Mouse (Mus musculus) adrenal gland, postnatal 36 days (tissue): Measurements from ENCODE around the gene Pctp. TPM values are rescaled to one million over a fixed set of nuclear protein-coding genes. Genes with fewer than 3 reads are reported as not detected.
A peak's percentile ranks its signal among the peaks of the same experiment; 100 is the strongest.

Experiments
- DNase-seq, 2 experiments: peaks; one replicate each; pipeline ENCODE4 v3.0.0; 2021; ENCODE audit warnings: mixed read lengths in 1 of 2
- total RNA-seq, 2 experiments: library from RNA; stranded (reverse); gene quantifications; 2 replicates each; pipeline ENCODE4 v1.2.3; 2021

The Pctp gene
- total RNA-seq, 2 experiments from 2014 or later = 5.0 to 9.0 TPM

DNA sequence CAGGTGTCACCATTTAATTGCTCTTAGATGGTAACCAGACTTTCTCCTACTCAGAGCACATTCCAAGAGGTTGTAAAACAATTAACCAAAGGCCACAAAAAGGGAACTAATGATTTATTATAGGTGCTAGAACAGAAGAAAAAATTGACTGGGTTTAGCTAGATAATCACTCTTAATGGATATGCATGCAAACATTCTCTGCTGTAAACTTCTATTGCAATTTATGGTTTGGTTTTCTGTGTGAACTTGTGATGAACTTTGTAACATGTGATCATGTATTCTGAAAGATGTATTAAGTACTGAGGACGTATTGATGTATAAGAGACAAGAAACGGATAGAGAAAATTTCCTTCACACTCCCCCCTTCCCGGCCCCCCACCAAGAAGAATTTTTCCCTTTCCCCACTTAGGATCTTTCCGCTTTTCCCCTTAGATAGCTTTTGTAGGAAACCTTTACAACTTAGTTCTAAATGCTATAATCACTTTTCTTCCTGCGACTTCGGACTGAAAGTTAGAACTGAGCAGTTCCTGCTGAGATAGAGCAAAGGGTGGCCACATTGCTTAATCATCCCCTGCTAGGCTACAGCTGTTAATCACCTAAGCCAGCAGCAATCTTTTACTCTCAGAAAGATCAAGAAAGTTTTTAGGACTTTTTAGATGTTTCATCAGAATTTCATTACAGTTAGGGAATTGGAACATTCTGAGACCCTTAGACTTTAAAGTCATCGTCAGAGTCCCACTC, 5.3 kb upstream of the Pctp start:
- no peak for DNase-seq

DNA sequence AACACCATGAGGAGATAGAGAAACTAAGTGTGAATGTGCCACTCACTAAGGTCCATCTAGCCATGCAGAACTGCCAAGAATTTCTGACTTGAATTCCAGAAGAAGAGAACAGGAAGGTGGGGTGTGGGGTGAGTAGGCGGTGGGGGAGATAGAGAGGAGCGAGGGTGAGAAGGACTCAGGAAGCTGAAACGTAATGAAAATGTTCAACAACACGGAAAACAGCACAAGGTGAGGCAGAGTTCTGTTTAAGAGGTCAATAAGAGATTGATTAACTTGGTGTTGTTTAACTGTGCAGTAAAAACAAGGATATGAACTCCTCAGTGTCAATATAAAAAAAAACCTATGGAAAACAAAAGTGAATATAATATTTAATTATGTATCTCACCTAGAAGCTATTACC, 3.4 kb upstream of the Pctp start:
- no peak for DNase-seq

DNA sequence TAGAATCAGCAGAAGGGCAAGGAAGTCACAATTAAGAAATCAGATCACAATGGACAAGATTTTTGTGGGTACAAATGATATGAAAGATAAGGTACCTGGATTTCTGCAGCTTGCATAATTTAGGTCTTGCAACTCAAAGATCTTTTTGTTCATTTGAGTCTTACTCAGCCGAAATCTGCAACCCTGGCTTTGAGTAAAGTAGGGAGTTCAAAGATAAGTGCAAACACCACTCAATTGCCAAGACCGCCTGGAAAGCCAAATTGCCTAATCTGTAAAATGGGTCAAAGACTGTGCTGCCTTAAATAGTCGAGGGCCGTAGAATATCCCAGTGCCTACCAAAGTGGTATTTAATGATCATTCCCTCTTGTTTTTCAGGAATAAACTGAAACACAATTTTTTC, 692 bp upstream of the Pctp start:
- no peak for DNase-seq

DNA sequence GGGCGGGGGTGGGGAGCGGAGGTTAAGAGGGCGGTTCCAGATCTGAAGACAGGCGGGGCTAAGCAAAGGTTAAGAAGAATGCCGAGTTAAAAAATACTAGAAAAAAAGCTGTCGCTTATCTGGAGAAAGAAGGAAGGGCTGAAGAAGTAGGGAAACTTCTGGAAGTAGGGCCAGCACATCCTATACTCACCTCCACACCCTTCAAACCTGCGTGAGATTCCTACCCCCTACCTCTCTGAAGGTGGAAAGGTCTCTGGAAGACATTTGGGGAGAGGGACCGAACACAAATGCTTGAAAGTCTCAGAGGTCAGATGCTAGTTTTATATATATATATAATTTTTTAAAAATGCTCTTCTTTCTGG, 274 bp upstream of the Pctp start:
- no peak for DNase-seq

DNA sequence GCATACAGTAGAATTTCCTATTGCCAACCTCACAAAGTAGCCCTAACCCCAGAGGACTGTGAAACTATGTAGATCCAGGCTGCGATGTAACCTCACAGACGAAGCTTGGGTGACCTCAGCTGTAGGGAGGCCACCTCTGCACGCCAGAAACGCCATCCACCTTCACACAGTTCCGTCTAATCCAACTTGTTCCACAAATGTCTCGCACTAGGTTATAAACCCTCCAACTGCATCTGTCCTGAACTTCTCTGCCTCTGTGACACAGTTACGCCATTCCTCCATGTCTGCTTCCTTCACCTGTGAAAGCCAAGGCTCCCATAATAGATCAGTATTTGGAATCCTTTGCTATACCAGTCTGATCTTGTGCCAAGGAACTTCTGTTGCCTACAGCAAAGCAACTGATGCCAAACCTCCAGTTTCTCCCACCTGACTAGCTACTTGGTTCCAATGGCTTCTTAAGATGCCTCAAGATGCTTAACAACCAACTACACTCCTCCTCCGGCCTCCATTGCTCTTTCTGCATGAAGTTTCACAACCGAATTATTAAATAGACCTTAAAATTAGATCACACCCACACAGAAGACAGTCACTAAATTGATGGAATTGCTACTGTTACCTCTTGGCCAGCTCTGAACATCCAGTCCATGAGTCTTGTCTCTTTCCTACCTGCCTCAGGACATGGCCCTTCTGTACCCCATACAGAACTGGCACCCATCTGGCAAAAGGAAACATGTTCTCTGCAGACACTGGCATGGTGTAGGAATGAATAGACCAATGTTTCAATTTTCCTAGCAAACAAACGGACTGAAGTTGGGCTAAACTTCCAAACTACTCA, 1.1 kb downstream of the Pctp start:
- no peak for DNase-seq

DNA sequence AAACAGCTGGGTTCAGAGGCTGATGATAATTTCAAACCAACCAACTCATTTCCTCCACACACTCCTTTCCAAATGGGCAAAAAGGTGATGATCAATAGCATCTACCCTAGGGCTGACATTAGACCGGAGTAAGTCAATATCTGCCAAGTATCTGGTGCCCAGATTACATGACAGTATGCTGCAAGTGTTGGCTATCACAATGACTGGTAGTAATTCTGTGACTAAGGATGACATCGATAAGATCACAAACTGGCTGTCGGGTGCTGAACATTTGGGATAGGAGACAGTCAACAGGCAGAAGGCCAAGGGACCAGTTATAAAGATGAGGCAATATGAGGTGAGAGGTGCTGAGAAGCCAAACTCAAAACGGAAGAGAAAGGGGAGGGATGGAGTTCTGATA, 2.0 kb downstream of the Pctp start:
- DNase-seq = no peak

DNA sequence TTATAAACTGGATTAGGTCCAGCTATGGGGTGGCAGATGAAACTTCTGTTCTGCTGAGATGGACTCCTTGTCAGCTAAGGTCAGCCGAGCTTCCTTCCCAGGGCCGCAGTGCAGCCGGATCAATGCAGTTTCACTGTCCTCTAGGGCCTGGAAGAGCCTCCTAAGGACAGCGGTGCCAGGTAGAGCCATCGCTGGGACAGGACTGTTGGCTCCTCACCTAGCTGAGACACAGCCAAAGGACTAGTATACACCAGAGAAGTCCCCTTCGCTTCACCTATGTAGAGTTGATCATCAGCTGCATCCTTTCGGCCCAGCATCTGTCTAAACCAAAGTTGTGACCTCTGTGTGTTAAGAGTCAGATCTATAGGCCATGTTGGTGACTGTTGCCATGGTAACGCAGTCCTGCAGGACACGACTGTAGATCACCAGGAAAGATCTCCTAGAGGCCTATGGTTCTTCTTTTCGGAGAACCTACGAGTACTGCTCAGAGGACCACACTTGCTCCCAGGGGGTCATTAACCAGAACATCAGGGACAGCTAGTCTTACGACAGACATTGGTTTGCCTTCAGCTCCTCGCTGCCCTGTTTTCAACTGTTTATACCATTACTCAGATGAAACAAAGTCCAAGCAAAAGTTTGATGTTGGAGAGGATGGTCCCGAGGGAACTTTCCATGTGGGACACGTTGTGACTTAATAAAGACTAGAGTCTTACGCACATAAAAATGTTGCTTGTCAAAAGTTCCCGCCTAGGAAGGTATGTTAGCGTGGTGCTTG, 3.5 kb downstream of the Pctp start:
- DNase-seq = no peak

DNA sequence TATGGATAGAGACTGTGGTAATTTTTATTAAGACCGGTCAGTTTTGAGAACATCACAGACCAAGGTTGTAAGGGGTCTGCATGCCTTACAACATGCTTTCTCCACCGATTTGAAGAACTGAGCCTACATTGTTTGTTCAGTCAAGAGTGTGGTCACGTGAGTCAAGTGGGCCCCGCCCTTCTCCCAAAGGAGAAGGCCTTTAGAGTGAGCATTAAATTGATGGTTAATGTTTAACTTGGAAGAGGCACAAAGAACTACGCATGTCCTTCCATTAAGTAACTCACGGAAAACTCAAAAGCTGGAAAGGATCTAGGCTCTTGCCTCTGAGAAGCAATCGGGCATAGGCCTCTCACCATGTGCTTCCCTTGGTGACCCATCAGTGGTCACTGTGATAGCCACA, 5.8 kb downstream of the Pctp start:
- no peak for DNase-seq

DNA sequence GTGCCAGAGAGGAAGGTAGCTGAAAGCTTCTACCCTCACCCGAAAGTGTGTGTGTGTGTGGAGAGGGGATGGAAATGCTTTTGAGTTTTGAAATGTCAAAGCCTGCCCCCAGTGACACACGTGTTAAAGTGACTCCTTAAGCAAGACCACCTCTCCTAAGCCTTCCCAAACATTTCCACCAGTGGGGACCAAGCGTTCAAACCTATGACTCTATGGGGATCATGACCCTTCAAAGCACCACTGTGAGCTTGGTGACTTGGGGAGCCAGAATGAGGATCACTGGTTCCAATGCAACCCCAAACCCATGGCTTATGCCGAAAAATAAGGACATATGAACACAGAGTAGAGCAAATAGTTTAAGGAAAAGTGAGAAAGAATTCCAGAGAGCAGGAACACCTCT, 6.3 kb downstream of the Pctp start:
- DNase-seq = no peak

DNA sequence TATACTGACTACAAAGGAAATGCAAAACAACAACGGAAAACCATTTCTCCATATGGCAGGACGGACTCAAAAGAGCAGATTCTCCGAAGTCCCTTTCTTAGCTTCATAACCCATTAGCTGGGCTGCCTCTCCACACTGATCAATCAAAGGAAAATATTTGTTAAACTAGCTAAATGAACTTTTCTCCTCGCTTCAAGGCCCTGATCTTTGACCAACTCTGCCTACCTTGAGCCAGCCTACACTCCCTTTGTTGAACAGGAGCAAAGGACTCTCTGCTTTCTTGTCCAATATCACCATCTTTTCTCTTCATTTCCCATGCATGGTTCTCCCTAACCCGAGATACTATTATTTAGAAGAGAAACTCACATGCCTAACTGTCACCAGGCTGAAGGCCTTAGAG, 7.1 kb downstream of the Pctp start:
- no peak for DNase-seq

DNA sequence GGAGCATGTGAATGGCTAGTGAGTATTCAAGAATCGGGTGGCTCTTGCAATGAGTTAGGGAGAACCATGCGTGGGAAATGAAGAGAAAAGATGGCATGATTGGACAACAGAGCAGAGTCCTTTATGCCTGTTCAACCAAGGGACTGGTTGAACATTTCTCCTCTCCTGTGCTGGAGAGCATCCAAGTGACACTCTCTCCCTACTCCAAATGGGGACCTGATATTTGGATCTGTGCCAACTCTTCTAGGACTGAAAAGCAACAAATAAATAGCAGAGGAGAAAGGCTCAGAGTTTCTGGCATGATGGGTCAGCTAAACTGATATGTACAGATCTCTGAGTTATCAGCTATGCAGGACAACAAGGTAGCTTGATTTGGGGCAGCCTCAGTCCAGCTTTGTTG, 8.0 kb downstream of the Pctp start:
- no peak for DNase-seq

DNA sequence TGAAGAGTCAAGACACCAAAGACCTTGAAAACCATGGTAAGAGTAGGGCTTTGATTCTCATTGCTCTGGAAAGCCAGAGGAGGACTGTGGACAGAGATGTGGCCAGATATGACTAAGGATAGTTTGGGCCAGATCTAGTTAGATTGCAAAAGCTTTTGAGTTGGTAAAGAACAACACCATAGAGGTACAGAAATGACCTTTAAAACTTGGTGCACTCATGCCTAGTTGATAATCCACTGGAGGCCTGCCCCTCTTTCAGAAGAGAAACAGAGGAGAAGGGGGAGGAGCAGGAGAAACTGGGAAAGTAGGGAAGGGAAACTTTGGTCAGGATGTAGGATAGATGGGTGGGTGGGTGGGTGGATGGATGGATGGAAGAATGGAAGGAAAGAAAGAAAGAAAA, 11.0 kb downstream of the Pctp start:
- no peak for DNase-seq

DNA sequence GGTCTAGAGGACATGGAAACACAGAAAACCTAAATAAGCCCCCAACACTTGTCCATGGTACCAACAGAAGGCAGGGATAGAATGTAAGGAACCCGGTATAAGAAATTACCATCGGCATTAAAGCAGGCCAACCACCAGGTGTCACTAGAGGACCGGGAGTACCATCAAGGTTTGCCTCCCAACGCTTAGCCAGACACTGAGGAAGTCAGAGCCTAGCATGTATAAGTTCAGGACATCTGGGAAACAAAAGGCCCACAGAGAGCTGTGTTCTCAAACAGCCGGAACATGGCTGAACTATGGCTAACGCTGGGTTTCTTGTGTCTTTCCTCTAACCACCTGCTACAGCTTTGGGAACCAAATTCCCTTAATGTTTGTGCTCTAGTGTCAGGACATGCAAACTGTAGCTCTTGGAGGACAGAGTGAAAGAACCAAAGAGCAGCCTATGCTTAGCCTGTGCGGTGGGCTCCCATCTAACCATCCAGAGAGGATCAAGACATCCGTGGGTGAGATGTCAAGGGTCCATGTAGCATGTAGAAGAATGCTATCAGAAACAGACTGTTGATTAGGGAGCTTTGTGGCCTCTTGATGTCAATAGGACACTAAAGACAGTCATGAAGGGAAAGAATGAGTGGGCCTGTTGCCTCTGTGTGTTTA, 13.6 kb downstream of the Pctp start:
- DNase-seq = peak; percentile 64 to 85

DNA sequence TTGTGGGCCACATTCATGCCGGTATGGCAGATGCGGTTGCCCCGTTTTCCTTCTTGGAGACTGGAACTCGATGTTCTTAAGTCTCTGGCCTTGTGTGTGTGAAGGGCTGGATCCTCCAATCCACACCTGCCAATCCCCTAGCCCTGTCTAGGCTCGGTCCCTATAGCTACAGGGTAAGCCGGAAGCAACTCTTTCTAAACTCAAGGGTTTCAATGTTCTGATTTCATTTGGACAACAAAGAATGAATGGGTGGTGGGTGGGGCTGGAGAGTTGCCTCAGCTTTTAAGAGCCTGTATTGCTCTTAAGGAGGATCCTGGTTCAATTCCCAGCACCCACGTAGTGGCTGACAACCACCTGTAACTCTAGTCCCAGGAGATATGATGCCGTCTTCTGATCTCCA, 16.2 kb downstream of the Pctp start:
- DNase-seq = no peak

DNA sequence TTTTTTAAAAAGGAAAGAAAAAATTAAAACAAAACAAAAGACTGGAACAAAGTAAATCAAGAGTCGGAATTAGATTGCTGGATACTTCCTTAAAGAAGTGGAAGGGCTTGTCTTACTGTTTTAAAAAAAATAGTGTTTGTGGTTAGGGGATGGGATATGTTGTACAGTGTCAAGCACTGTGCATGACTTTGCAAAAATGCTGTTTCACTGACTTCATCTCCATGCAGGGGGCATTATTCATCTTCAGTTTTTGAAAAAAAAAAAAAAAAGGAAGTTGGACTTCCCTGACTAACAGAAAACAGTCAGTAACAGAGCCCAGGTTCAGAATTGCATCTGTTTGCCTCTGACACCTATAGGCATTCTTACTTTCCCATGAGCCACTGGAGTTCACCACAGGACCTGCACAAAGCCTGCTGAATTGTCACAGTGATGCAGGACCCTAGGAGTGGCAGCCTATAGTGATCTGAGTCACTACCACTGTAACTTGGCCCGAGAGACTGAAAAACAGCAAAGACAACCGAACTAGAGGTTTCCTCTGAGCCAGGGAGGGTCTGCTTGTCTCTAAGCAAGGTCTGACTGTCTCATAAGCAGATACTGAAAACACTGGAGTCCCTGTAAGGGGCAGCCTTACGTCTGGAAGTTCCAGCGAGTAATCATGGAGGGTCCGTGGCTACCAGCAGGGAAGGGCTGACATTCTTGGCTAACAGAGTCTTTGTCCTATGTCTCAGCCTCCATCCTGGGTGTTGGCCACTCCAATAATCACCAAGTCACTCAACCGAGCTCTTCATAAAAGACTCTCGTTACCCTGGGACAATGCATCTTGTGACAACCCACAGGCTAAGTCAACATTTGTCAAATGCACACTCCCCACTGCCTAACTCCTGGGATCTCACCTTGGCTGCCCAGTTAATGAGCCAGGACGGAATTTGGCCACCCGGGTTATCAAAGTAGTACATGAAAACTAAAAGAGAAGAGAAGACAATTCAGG, 17.2 kb downstream of the Pctp start:
- no peak for DNase-seq

DNA sequence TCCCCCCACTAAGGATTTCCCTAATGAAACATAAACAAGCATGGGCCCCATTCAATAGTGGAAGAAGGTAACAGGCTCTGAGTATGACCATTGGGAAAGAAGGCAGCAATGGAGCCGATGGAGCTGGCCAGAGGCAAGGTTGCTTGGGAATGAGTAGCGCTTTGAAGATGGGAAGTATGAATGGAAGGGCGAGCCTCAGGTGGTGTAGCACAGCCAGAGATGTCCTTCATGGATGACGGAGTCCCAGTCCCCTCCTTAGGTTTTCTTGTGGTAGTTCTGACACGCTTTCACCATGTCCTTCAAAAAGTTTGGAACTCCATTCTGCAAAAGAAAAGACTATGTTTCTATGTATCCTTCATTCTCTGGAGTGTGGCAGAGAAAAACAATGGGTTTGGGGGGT, 18.3 kb downstream of the Pctp start:
- no peak for DNase-seq

DNA sequence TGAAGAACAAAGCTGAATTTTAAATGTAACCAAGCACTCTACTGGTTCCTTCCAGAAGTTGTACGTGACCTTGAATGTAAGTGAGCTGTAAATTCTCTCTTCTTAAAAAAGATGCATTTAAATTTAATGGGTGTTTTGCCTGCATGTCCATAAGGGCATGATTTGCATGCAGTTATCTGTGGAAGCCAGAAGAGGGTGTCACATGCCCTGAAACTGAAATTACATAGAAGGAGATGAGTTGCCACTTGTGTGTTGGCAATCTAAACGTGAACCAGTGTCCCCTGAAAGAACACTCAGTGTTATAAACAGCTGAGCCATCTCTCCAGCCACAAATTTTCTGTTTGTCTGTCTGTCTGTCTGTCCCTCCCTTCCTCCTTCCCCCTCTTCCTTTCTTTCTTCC, 19.8 kb downstream of the Pctp start:
- no peak for DNase-seq

DNA sequence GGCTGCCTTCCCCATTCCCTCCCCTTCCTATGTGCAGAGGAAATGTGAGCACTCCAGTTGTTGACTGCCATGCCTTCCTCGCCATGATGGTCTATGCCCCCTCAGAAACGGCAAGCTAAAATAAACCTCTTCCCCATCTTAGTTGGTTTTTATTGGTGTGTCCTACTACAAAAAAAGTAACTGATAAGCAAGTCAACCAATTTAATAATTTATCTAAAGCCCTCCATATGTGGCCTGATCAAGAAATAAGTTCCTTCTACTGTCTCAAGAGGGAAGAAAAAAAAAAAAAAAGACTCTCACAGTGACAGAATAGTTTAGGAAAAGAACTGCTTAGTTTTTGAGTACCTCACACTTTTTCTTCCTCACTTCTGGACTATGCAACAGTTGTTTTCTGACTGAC, 22.6 kb downstream of the Pctp start:
- no peak for DNase-seq

DNA sequence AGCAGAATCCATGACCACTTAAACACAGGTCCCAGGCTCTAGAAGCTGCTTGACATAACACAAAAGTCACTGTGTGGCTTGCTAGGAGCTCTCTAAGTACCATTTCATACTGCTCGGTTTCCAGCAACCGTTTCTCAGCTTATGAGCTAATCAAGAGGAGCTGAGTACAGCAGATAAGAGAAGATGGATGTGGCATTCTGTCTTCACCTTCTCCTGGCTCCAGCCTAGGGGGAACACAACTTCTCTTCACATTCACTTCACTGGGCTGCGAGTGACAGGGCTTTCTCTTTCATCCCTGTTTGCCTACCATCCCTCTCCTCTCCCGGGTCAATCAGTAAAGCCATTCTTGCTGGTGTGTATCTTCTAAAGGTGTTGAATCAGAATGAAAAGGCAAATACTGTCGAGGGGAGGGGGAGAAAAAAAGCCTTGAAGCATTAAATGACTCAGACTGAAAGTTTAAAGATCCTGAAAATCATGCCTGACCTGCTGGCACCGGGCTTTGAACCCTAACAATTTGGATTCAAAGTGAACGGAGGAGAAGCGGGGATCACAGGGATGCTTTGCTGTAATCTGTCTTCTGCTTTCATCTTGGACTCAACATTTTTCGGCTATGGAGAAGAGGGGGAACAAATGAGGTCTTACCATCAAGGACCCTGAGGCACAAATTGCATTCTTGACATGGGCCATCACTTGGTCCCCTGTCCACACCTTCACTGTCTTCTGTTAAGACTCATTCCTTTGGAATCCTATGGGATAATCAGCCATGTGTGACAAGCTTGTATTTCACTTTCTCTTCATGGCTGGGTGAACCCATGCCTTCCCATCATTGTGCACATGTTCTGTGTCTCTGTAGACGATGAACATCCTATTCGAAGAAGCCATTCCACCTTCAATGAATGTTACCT, 23.5 kb downstream of the Pctp start:
- DNase-seq = no peak

DNA sequence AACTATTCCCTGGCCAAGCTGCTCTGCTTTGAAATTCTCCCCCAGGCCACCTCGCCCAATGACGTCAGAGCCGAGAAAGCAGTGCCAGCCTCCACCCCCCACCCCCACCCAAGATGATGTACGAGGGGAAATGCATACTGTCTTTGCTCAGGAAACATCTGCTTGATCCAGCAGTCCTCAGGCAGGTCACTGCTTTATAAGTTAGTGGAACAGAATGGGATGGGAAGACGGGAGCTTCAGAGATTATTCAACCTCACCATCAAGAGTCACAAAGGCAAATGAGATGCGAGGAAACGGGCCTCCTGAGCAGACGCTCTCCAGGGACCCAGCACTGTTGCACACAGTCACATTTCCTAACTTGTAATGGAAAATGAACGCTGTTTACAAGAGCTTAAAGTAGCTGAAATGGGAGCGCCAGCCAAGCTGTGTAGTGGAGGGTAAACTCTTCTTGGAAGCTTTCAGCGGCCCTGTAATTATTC, 24.3 kb downstream of the Pctp start:
- DNase-seq = peak; percentile 32 to 61
